Mouse (Mus musculus) C2C12 (cell line): ENCODE measurements around the gene Ifit1bl1.

Experiments used
- CEBPB ChIP-seq: IDR thresholded peaks from one replicate; pipeline ENCODE4 v1.6.1; 2011; ENCODE audit warnings: low read depth, mild to moderate bottlenecking, control low read depth, moderate library complexity
- CTCF ChIP-seq: IDR thresholded peaks from one replicate; pipeline ENCODE4 v1.5.1; 2011; ENCODE audit not compliant: control insufficient read depth, insufficient read depth, insufficient read length
- MYOD1 ChIP-seq: IDR thresholded peaks from one replicate; pipeline ENCODE4 v1.6.1; 2011; ENCODE audit warnings: low read depth; ENCODE audit not compliant: control insufficient read depth, insufficient read length
- MYOG ChIP-seq: IDR thresholded peaks from one replicate; pipeline ENCODE4 v1.6.1; 2011; ENCODE audit not compliant: control insufficient read depth, insufficient read length; ENCODE audit errors: extremely low read depth

GRCm38 (mm10) chr19:34627496-34627895, 25.7 kb upstream of the Ifit1bl1 start:
- TF ChIP-seq CTCF (no peak), MYOD1 (no peak), MYOG (no peak), CEBPB (no peak)
